Mouse (Mus musculus) left cerebral cortex, postnatal 36 days (tissue): ENCODE results near the gene Ppp1r7. TPM values are rescaled to one million over a fixed set of nuclear protein-coding genes. Genes with fewer than 3 reads are reported as not detected.

Source experiments
- DNase-seq, 2 experiments: peaks; one replicate each; pipeline ENCODE4 v3.0.0; 2021 to 2022; ENCODE audit warnings: low spot score in 2 of 2, mixed read lengths in 1 of 2
- intact Hi-C: fragments of 180-260 bp; cut with DNase I; formaldehyde crosslinking; loops from one replicate; pipeline ENCODE4 v1.15.1; 2025
- microRNA-seq: library from miRNA; unstranded; fragments of <30 nt; microRNA quantifications from one replicate; pipeline ENCODE4 v1.2.0, GENCODE M21; 2022
- total RNA-seq, 2 experiments: library from RNA; stranded (reverse); gene quantifications; 2 replicates each; pipeline ENCODE4 v1.2.3; 2021

The Ppp1r7 gene
- total RNA-seq, 2 experiments from 2014 or later = 78.7 to 80.3 TPM

- no peak for DNase-seq
- intact Hi-C loops = no loop called here
These were observed 58.8 kb downstream of the Ppp1r7 start for GRCm38 (mm10) chr1:93401191-93402052.

- DNase-seq = no peak
- intact Hi-C loops = no loop called here
These were observed 60.7 kb downstream of the Ppp1r7 start for GRCm38 (mm10) chr1:93403403-93403802.

Small RNA genes within 50 kb of the gene (microRNA-seq; reads per million reads assigned to microRNA genes)
- gene Mir6345 (not detected), gene Mir6902 (1.0 reads per million)

Other genes with a start within 250 kb of the Ppp1r7 start
- gene Kif1a, start 240.9 kb upstream of the Ppp1r7 start, total RNA-seq = 100 to 1,000 TPM; 731 to 734 TPM
- gene Agxt, start 207.6 kb upstream of the Ppp1r7 start, total RNA-seq = not detected
- not detected for gene 2310007B03Rik, start 181.9 kb upstream of the Ppp1r7 start, total RNA-seq
- under 1 TPM; 0.07 to 0.18 TPM for gene Crocc2, start 174.1 kb upstream of the Ppp1r7 start, total RNA-seq
- gene Sned1, start 107.0 kb upstream of the Ppp1r7 start, total RNA-seq = 1 to 10 TPM; 6.3 to 7.3 TPM
- gene Mterf4, start 36.9 kb upstream of the Ppp1r7 start, total RNA-seq = 10 to 100 TPM; 17.4 to 20.9 TPM
- 1 to 10 TPM; 5.2 to 5.3 TPM for gene Pask, start 628 bp downstream of the Ppp1r7 start, total RNA-seq
- gene Ano7, start 31.1 kb downstream of the Ppp1r7 start, total RNA-seq = under 1 TPM; 0.15 to 0.20 TPM
- 100 to 1,000 TPM; 166 to 169 TPM for gene Hdlbp, start 136.0 kb downstream of the Ppp1r7 start, total RNA-seq
- gene Farp2, start 169.2 kb downstream of the Ppp1r7 start, total RNA-seq = 10 to 100 TPM; 11.5 to 12.1 TPM